Mouse (Mus musculus) MEL (cell line): ENCODE data around the gene Stx6.

Experiments used
- CTCF ChIP-seq, 3 experiments: IDR thresholded peaks in 2 of 3; conservative IDR thresholded peaks in 1 of 3; 2 replicates each; pipeline ENCODE4 v1.5.1; 2011 to 2012; ENCODE audit warnings: low read length in 3 of 3, low read depth in 2 of 3, mild to moderate bottlenecking in 2 of 3, improper control_type of control experiment in 1 of 3, inconsistent platforms in 1 of 3, mixed read lengths in 1 of 3, moderate library complexity in 1 of 3; ENCODE audit not compliant: control insufficient read depth in 1 of 3, insufficient read depth in 1 of 3, poor library complexity in 1 of 3, severe bottlenecking in 1 of 3
- EP300 ChIP-seq, 2 experiments: IDR thresholded peaks; 2 replicates each; pipeline ENCODE4 v1.6.1; 2011; ENCODE audit warnings: improper control_type of control experiment in 2 of 2, low read length in 2 of 2, low read depth in 1 of 2, mild to moderate bottlenecking in 1 of 2
- TCF12 ChIP-seq: IDR thresholded peaks from 2 replicates; pipeline ENCODE4 v1.6.1; 2014; ENCODE audit warnings: low read depth, mild to moderate bottlenecking, inconsistent platforms, low read length, improper control_type of control experiment, moderate library complexity

DNA sequence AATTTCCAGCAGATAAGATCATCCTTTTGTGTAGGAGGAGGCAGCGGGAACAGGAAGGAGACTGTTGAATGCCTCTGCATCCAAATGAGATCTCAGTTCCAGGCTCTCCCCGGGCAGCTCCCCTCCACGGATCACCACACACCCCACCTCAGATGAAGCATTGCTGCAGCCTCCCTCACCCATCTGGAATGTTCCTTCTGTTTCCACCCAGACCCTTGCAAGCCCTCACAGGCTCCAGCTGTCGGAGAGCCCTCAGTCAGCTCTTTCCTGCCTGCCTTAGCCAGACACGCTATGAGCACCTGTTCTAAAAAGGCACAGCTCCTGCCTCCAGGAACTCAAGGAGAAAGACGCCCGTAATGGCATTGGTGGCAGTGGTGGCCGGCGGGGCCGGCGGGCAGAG lies 78.9 kb downstream of the Stx6 start:
- TF ChIP-seq CTCF (IDR thresholded peaks at IDR 0.05 in 2 of 3, conservative IDR thresholded peaks at IDR 0.05 in 1 of 3; ENCODE audit: control insufficient read depth in 1 of 3, insufficient read depth in 1 of 3, low read depth in 2 of 3, low read length in 3 of 3, poor library complexity in 1 of 3, severe bottlenecking in 1 of 3) (no peak), EP300 (IDR thresholded peaks at IDR 0.05; ENCODE audit: low read depth in 1 of 2, low read length in 2 of 2) (no peak), TCF12 (no peak)
